Mouse (Mus musculus) layer of hippocampus, postnatal 36 days (tissue): ENCODE data around the gene Rpl23a. TPM values are rescaled to one million over a fixed set of nuclear protein-coding genes. Genes with fewer than 3 reads are reported as not detected.

Experiments
- DNase-seq, 2 experiments: peaks; one replicate each; pipeline ENCODE4 v3.0.0; 2022
- total RNA-seq, 2 experiments: library from RNA; stranded (reverse); gene quantifications; 2 replicates each; pipeline ENCODE4 v1.2.3; 2021

Rpl23a gene
- total RNA-seq, 2 experiments from 2014 or later, result 714 to 715 TPM

GRCm38 (mm10) chr11:78166640-78167039 is 16.7 kb downstream of the Rpl23a start:
- no peak for DNase-seq

GRCm38 (mm10) chr11:78166161-78166560 is 17.2 kb downstream of the Rpl23a start:
- DNase-seq, result no peak

GRCm38 (mm10) chr11:78165761-78166109 is 17.6 kb downstream of the Rpl23a start:
- DNase-seq, result no peak

GRCm38 (mm10) chr11:78164924-78165760 is 18.2 kb downstream of the Rpl23a start, which contains the start of gene Traf4:
Gene Traf4, minus strand, starts transcription at chr11:78165589.
- peak; percentile 72 to 75 for DNase-seq

- DNase-seq, result no peak
These were observed 18.8 kb downstream of the Rpl23a start for GRCm38 (mm10) chr11:78164604-78164923.

- DNase-seq, result no peak
These were observed 19.4 kb downstream of the Rpl23a start for GRCm38 (mm10) chr11:78163681-78164603.

GRCm38 (mm10) chr11:78163045-78163444 is 20.3 kb downstream of the Rpl23a start:
- DNase-seq, result no peak

- DNase-seq, result no peak
These were observed 20.9 kb downstream of the Rpl23a start for GRCm38 (mm10) chr11:78162504-78162903.

- no peak for DNase-seq
These were observed 21.4 kb downstream of the Rpl23a start for GRCm38 (mm10) chr11:78161968-78162367.

- DNase-seq, result no peak
These were observed 22.2 kb downstream of the Rpl23a start for GRCm38 (mm10) chr11:78161169-78161568.

GRCm38 (mm10) chr11:78160675-78161074 is 22.7 kb downstream of the Rpl23a start:
- DNase-seq, result no peak

GRCm38 (mm10) chr11:78160171-78160570 is 23.2 kb downstream of the Rpl23a start:
- no peak for DNase-seq

- DNase-seq, result no peak
These were observed 23.8 kb downstream of the Rpl23a start for GRCm38 (mm10) chr11:78159557-78159956.

- DNase-seq, result peak in 1 of 2 experiments; percentile 64
These were observed 24.3 kb downstream of the Rpl23a start for GRCm38 (mm10) chr11:78159096-78159495.

GRCm38 (mm10) chr11:78156156-78156699 is 27.2 kb downstream of the Rpl23a start:
- DNase-seq, result no peak

- DNase-seq, result no peak
These were observed 27.7 kb downstream of the Rpl23a start for GRCm38 (mm10) chr11:78155674-78156073.

- DNase-seq, result no peak
These were observed 29.6 kb downstream of the Rpl23a start for GRCm38 (mm10) chr11:78153778-78154177.

GRCm38 (mm10) chr11:78152299-78153231 is 30.8 kb downstream of the Rpl23a start:
- DNase-seq, result peak; percentile 84 to 86

- no peak for DNase-seq
These were observed 32.2 kb downstream of the Rpl23a start for GRCm38 (mm10) chr11:78151161-78151560.

GRCm38 (mm10) chr11:78146707-78147543 is 36.5 kb downstream of the Rpl23a start:
- DNase-seq, result no peak

- DNase-seq, result no peak
These were observed 37.2 kb downstream of the Rpl23a start for GRCm38 (mm10) chr11:78146168-78146567.
